Mouse (Mus musculus) heart, postnatal 4 days (tissue): ENCODE data around the gene Car12. TPM values are rescaled to one million over a fixed set of nuclear protein-coding genes. Genes with fewer than 3 reads are reported as not detected.

Experiments
- DNase-seq: peaks from one replicate; pipeline ENCODE4 v3.0.0; 2021
- total RNA-seq, 2 experiments: library from RNA; stranded (reverse); gene quantifications; 2 replicates each; pipeline ENCODE4 v1.2.3; 2021

Gene Car12
- under 1 TPM; 0.19 to 0.20 TPM for total RNA-seq

DNA sequence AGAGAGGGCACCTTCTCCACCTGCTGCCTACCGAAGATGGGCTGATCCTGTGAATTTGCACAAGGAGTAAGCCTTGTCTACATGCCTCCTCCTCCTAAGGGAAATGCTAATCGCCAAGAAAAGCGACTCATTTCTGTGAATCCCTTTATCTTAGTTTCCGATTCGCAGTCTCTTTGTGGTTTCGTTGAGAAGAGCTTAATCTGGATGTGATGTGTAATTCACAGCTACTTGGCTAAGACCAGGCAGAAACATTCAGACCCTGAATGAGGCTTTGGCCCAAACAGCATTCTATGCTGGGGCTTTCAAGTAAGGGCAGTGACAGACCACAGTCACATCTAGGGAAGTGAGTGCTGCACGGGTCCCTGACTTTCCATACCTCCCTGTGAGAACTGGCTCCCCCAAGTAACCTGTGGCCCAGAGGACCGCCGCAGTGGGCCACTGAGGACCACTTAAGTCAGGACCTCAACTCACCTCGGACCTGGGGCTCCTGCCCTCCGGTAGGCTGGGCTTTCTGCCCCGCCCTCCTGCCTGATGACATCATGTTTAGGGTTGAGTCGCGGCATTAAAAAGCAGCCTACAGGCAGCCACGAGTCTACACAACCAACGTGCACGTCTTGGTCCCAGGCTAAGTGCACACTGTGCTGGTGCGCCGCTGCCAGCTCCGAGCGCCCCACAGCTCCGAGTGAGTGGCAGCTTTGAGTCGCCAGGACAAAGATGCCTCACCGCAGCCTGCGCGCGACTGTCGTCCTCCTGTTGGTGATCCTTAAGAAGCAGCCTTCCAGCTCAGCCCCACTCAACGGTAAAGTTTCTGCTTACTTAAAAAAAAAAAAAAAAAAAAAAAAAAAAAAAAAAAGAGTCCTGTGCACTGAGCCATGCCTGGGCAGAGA is at the start of gene Car12:
Gene Car12, plus strand, starts transcription at position 552 of the 887 bp plus-strand sequence.
- DNase-seq, result peak; percentile 19

DNA sequence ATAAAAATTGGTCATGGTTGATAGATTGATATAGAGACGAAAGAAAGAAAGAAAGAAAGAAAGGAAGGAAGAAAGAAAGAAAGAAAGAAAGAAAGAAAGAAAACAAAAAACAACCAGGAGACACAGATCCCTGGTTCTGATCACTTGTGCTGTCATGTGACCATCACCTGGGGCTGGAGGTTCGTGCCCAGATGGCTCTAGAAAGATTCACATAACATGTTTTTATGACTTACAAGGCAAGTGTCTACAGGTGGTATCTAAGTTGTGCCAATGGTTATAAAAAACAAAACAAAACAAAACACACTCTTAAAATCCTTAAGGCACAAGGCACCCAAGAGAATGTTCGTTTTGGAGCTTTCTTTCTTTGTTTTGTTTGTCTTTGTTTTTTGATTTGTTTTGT is 49.7 kb upstream of the Car12 start:
- DNase-seq, result no peak

DNA sequence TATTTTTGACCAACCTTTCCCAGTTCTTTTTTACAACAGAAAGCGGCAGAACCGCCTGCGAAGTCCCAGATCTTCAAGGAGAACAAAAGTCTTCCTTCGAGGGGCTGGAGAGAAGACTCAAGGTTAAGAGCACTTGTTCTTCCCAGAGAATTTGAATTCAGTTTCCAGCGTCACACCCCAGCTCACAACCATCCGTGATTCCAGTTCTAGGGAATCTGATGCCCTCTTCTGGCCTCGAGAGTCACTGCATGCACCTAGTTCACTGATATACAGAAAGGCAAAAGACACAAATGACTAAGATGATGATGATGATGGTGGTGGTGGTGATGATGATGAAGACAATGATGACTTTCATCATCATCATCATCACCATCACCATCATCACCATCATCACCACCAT is 48.9 kb upstream of the Car12 start:
- DNase-seq, result no peak

DNA sequence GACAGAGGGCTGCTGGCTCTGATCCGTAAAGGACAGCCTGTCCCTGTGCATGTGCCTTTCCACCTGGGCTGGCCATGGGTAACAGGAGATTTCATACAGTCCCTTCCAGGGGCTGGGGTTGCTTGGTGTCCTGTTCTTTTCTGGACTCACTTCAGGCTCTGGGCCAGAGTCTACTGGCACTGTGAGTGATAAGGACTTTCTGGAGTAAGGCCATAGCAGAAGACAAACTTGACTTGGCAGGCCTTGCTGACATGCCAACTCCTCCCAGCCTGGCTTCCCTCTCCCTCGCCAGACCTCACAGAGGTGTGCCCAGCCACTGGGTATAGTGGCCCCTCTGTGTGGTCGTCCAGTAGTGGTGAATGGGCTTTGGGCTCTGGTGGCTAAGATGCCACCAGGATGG is 47.3 kb upstream of the Car12 start:
- DNase-seq, result peak; percentile 64

DNA sequence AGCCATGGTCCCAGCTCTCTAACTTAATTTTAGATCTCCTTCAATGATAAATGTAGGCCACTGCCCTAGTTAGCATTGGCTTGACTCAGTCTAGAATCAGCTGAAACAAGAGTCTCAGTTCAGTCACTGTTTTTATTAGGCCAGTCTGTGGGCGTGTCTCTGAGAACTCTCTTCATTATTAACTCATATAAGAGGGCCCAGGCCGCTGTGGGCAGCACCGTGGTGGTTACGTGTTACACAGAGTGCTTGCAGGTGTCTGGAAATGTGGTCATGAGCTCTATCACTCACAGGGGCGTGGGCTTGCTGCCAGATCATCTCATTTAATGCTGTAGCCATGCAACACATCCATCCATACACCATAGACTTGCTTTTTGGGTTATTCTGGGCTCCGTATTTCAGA is 46.4 kb upstream of the Car12 start:
- DNase-seq, result no peak

DNA sequence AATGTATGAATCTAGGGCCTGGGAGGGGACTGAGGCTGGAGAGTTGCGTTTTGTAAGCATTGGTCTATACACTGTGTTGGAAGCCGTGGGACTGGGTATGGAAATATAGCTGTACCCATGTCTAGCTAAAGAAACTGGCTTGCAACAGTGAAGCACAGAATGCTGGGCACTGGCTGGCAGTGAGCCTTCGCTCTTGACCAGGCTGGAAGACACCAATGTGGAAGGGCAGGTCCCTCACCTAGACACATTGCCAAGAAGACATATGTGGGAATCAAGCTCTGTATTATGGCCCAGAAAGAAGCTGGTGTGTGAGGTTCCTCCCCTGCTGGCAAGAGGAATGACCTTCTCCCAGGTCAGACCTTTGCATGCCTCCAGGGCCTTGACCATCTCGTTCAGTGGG is 45.6 kb upstream of the Car12 start:
- no peak for DNase-seq

DNA sequence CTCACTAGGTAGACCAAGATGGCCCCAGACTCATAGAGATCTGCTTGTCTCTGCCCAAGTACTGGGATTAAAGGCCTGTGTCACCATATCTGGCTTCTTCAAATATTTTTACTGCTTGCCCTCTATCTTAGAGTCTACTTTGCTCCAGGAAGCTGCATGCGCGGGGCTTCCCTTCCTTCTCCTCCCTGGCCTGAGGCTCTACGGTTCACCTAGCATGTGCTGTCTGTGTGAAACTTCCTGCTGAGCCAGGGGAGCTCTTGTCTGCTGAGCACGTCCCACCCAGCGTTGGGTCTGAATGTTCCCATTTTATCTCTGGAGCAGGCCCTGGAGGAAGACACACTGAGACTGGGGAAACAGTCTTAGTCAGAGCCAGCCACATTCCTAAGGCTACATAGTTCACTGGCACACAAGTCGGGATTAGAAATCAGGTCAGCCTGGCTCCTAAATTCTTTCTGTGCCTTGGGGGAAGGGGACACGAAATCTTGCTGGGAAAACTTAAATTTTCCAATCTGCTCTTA is 43.9 kb upstream of the Car12 start:
- DNase-seq, result no peak

DNA sequence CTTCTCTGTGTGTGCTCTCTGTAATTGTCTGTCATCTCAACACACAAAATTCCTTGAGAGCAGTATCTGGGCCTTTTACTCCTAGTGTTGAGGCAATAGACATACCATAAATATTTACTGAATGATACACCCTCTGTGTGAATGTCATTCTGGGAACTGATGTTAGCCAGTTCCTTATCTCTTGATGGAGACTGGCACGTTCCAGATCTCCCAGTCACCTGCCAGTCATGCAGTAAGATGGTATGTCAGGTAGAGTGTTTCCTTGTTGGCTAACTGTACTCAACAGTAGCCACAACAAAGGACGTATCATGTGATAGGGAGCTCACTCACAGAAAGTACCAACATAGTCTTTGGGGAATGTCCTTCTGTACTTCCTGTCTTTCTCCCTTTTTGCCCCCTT is 39.7 kb upstream of the Car12 start:
- DNase-seq, result no peak

DNA sequence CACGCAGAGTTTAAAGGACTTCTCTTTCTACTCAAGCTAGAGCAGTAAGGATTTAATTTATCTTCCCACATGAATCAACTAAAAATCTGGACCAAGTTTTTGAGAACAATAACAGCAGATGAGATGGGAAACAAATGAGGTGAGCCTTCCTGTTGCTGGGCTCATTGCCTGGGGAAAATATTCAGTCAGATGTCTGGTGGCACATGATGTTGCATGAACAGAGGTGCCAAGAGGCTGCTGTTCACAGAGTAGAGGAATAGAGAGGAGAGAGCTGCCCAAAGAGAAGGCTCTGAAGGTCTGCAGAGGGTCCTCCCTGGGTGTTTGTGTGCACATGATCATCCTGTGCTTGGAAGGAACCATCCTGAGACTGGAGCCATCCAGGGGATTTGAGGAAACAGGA is 37.9 kb upstream of the Car12 start:
- DNase-seq, result no peak

DNA sequence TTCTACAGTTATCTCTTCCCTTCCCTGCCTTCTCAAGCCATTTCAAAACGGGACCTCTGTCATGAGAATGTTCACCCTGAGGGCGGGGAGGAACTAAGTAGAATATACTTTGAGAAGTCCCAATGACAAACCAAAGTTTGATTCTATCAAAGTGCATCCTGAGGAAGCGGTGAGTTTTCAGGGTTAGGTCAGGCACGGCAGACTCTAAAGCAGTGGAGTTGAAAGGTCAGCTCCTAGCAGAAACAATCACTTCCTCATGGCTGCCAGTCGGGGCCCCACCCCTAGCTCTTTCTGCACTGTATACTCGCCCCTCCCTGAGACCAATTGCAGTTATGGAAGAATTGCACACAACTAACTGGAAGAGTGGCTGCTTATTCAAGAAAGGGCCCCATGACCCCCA is 33.4 kb upstream of the Car12 start:
- no peak for DNase-seq

DNA sequence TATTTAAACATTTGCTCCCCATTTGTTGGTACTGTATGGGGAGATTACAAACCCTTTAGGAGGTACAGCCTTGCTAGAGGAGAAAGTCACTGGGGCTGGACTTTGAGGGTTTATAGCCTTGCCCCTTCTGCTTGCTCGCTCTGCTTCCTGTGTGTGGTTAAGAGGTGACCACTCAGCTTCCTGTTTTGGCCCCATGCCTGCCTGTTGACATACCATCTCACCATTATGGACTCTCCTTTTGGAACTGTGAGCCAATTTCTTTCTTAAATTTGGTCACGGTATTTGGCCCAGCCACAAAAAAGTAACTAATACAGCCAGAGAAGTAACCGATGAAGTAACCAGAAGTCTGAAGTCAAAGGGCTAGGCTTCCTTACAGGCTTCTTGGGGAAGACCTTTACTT is 30.7 kb upstream of the Car12 start:
- DNase-seq, result no peak

DNA sequence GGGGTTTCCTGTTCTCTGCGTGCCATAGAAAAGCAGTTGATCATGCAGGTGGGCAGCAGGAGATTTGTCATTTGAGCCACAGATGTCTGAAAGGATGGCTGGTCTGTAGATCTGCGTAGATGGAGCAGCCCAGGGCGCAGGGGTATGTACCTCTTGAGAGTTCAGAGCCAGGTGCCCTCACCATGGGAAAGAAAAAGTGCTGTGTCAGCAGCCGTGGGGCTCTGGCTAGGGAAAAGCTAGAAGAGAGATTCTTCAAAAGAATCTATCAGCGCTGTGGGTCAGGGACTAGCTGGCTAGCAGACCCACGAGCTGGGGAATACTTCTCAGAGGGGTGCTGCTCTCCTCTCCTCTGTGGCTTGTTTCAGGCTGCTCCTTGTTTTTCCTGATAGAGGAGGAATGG is 27.8 kb upstream of the Car12 start:
- DNase-seq, result no peak

DNA sequence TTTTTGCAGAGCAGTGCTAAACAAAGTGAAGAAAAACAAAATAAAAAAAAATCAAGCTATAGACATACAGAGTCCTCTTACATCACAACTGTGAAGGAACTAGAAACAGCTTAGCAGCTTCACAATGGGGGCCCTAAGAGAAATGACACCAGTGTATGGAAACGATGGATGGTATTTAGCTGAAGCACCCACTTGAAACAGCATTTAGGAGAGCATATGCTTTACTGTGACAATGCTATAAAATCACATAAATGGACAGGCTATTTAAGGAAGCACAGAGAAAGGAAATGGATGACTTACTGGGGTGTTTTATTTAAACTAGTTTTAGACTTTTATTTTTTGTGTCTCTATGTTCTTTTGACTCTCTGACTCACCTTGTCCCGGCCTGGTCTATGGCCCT is 25.8 kb upstream of the Car12 start:
- DNase-seq, result no peak

DNA sequence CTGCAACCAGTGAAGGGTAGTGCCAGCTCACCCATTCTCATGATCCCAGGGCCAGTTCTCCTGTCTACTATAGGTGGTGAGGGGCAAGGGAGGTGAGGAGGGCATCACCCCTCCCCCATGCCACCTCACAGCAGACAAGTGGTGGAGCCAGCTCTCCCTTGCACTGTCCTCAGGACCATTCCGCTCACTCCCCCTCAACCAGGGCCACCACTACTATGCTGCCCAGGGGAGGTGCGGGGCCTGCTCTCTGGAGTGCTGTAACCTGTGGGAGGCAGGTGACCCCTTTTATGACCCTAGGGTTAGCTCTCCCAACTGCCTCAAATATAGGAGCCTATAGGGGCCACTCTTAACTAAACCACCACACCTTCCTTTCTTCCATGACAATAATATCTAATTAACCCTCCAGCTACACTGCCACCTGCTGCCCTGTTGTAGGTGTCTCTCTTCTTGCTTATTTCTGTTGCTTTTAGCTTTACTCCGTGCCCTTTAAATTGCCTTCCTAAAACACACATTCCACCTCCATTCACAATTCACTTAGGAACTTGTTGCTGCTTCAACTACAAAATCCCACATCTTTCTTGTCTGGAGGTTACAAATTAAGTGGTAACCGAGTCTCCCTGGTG is 21.7 kb upstream of the Car12 start:
- DNase-seq, result no peak

DNA sequence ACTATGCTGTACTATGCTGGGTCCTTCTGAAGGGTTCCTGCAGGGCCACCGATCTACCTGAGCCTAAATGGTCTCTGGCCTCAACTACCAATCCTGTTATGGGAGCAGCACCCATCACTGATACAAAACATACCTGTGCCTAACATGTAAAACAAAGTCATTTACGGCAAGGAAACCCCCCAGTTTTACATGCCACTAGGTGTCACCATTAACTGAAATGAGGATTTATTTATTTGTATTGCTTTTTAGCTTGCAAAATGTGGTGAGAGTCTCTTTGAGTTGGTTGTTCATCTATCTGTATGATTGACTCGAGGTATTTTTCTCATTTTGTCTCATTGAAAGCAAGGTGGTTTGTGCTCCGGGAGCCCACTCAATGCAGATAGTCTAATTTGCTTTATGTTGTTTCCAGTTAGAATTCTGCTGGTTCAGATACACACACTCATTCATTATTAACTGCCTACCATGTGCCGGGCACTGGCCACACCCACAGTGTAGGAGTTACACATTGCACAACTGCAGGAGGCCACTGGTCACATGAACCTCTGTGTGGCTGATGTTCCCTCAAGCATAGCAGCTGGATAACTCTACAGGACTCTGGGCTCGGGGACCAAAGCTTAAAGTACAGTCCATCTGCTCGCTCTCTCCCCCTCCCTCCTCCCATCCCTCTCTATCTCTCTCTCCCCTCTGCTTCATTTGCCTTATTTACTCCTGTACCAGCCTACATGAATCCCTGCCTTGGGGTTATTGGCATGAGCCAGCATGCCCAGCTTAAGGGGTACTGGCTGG is 15.9 kb upstream of the Car12 start:
- DNase-seq, result no peak

DNA sequence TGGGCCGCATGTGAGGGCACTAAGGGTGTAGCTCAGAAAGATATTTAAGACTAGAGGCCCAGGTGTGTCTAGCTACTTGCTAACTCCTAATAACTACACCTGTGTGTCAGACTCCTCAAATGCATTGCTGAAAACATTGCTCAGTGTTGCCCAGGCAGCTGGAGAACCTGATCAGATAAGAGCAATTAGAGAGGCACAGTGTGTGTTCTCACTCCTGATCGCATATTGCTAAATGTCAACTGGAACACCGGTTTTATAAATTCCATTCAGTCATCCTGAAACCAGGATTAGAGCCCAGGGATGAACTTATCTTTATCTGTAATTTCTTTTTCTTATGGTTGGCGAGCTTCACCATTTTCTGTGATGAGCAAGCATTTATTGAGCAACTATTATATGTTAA is 13.7 kb upstream of the Car12 start:
- DNase-seq, result no peak

DNA sequence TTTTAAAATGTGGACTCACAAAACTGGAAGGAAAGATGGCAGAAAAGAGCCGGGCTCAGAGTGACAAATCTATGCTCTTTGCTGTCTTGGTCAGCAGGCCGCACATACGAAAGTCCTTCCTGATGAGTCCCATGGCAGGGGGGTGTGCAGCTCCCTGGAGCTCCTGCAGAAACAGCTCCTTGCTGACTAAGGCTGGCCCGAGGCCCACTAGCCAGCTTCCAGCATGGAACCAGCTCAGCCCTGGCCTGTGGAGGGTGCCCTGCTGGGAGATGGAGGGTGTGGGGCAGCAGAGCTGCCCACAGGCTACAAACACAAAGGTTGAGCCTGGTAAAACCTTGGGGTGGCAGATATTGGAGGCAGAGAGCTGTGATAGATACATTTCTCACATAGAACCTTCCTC is 10.5 kb upstream of the Car12 start:
- DNase-seq, result no peak

DNA sequence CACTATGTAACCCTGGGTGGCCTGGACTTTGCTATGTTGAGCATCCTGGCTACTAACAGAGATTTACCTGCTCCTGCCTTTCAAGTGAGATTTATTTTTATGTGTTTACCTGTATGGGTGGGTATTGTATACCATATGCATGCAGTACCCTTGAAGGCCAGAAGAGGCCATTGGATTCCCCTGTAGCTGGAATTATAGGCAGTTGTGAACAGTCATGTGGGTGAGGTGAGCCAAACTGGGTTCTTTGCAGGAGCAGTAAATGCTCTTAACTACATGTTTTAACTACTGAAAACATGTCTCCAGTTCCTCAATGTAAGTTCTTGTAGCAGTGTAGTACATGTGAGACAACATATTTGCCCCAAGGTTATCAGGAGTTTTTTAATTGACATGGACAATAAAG is 8.1 kb upstream of the Car12 start:
- no peak for DNase-seq

DNA sequence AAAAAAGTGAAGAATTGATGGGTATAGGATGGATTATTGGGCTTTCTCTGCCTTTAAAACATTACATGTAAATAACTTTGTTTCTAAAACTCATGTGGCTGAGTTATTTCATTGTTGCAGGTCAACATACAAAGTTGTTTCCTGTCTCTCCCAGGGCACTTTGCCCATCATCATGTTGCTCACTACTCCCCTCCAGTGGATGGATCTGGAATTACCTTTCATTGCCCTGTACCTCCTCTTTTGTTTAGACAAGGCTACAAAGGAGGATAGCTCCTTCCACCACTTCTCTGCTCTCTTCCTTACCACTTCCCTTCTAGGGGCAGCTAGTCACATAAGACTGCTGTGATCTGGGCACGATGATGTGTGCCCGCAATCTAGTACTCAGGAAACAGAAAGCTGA is 7.7 kb upstream of the Car12 start:
- DNase-seq, result peak; percentile 89

DNA sequence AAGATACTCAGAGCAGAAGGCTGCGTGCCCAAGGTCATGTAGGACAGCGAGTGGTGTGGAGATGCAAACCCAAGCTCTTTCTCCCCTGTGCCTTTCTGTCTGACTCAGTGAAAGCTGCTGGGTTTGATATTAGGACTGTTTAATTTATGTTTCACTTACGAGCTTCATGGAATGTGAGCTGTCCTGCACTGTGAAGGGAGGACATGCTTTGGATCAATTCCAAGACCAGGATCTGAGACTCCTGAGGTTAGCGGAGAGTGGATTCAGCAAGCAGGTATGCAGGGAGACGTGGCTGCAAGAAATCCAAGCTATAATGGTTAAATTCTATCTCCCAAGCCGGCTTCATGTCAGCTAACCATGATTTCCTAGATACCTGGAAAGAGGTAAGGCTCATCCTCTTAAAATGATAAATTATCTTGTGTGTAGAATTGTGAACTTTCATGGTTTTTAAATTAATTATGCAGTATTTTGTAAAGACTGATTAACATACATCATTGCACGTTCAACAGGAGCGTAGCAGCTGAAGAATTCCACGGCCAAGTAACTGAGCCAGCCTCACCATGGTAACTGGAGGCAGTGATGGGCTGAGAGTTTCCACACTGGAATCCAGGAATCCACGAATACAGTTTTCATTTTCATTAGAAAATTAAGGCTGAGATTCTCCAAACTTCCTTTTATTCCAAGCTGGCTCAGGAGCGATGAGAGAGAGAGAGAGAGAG is 5.3 kb upstream of the Car12 start:
- DNase-seq, result no peak

DNA sequence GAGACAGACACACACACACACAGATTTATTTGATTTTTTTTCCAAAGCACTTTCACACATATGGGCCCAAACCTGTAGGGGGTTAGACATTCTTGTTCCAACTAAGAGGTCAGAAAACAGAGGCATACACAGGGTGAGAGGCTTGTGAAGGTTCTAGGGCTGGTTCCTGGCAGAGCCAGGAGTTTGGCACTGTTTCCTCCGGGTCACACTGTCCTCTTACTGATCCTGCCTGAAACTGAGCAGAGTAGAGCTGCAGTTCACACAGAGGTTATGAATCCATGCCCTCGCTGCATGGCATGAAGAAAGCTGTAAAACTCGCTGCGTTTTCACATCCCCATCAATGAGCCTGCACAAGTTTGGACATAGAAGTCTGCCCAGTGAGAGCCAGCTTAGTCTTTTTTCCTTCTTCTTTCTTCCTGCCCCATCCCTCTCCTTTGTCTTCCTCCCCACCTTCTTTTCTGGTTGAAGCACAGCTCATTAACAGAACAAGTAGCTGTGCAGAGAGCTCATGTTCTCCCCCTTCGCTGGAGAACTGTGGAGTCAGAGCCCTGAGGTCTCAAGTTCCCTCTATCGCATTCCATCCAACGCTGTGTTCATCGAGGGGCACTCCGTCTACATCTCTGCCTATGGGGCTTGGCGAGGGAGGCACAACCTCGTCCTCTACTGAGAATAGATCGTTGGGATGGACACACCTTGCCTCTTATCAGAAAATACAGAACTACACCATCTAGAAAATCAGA is 4.5 kb upstream of the Car12 start:
- DNase-seq, result peak; percentile 20

DNA sequence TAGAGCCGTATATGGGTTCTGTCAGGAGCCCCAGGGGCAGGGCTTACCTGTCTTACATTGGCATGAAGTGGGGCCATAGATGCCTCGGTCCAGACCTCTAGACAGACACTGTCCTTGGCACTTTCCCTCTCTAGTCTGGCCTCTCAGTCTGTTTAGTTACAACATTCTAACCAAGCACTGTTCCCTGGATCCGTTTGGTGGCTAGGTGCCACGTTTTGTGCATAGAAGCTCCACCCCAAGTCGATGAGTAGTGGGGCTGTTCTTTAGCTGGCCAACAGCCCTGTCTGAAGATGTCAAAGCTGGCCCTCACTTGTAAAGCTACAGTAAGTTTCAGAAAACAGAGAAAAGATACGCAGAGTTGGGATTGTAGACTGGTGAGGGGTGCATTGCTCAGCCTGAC is 2.9 kb upstream of the Car12 start:
- DNase-seq, result peak; percentile 50
